Mouse (Mus musculus) testis, adult 2 months (tissue): ENCODE measurements around the gene Dyrk1a.

Experiments
- CTCF ChIP-seq: fragments of 200-500 bp; IDR thresholded peaks from 2 replicates; pipeline ENCODE4 v1.5.1; 2012; ENCODE audit warnings: low read depth, mild to moderate bottlenecking, inconsistent platforms, low read length, moderate library complexity; ENCODE audit not compliant: control insufficient read depth, insufficient read depth, insufficient replicate concordance
- POLR2A ChIP-seq: fragments of 200-500 bp; IDR thresholded peaks from 2 replicates; pipeline ENCODE4 v1.6.1; 2012; ENCODE audit warnings: low read depth, mild to moderate bottlenecking, inconsistent platforms, low read length, moderate library complexity; ENCODE audit not compliant: control insufficient read depth

- TF ChIP-seq CTCF = no peak
- TF ChIP-seq POLR2A = no peak
Observed at GRCm38 (mm10) chr16:94579348-94579747, 9.5 kb downstream of the Dyrk1a start.
